Mouse (Mus musculus) thymus, adult 18-20 months (tissue): ENCODE data around the gene Itpkc.
"Not testable (repeated sequence)": the region's sequence is repeated elsewhere in the genome, so short reads cannot be mapped to it uniquely, and the experiment has no call there.

Source experiments
- DNase-seq, 2 experiments: peaks; one replicate each; pipeline ENCODE4 v3.0.0; 2022; ENCODE audit warnings: mixed read lengths in 2 of 2

The Itpkc gene

DNA sequence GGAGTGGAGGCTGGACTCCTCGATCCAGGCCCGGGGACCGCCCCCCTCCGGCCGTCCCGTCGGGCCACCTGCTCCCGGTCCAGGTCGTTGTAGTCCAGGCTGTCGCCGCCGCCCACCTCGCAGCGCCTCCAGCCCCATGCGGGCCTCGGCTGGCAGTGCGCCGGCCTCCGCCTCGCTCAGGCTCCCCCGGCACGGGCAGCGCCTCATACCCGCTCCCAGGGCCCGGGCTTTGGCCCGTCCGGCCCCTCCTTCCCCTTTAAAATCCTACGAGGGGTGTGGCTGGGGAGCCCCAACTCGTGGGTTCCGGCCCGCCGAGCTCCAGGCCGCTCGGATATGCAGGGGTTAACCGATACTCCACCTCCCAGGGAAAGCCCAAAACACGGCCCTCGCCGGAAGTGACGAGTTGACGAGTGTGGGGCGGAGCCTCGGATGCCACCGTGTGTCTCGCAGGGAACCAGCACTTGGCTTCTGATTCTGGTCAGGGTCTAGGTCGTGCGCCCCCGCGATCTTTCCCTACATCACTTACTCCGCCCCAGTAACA, at the start of gene Itpkc:
Gene Itpkc (minus strand): TSS at position 381 of the 541 bp plus-strand sequence.
- DNase-seq: peak; percentile 83 to 86

DNA sequence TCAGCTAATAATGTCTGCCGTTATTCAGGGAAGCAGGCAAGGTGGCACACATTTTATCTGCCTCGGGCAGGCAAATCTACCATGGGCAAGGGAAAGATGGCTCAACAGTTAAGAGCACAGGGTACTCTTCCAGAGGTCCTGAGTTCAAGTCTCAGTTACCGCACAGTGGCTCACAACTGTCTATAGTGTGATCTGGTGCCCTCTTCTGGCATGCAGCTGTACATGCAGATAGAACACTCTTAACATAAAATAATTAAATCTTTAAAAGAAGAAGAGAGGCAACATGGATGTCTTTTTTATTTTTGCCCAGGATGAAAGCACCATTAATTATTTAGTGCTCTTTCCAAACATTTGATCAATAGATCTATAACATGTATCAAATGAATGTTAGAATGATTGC, 48.7 kb upstream of the Itpkc start:
- DNase-seq: no peak

DNA sequence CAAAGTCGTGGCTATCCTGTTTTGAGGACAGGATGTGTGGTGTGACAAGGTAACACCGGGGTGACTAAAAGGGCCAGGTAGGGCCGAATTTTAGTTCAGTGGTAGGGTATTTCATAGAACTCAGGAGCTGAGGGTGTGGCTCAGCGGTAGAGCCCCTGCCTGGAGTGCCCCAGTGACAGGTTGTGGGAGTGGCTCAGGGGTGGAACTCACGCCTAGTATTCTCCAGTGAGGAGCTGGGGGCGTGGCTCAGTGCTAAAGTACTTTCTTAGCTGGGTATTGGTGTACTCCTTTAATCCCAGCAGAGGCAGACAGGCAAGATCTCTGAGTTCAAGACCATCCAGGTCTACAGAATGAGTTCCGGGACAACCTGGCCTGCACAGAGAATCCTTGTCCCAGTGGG, 47.6 kb upstream of the Itpkc start:
- no peak for DNase-seq

DNA sequence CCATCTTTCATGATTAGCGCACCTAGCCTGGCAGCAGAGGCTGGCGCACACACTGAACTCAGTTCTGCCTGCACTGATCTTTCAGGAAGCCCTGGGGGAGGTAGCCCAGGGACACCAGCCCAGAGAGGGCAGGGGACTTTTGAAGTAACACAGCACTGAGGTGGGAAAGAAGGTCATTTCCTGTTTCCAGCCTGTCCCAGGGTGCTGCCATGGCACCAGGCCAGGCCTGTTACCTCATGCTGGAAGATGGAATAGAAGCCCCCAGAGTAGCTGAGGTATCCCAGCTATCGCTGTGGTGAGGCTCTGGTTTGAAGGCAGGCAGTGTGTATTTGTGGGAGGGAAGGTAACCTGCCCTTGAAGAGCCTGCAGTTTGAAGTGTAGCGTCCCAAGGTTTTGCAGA, 46.5 kb upstream of the Itpkc start:
- no peak for DNase-seq

DNA sequence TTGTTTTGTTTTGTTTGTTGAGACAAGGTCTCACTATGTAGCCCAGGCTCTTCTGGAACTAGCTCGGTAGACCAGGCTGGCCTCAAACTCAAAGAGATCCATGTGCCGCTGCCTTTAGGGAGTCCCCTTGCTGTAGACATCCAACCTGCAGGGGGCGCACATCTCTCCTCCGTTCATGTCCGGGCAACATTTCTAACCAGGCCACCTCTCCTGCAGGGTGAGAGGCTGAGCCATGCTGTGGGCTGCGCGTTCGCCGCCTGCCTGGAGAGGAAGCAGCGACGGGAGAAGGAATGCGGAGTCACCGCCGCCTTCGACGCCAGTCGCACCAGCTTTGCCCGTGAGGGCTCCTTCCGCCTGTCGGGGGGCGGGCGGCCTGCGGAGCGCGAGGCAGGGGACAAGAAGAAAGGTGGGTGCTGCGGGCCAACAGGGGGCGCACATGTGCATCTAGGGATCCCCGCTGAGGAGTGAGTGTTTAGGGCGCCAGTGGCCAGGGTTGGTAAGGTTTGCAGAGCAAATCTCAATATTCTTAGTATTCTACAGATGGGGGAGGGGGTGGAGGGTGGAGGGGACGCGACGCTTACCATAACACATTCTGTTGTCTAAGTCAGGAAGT, 45.4 kb upstream of the Itpkc start:
- DNase-seq: no peak

DNA sequence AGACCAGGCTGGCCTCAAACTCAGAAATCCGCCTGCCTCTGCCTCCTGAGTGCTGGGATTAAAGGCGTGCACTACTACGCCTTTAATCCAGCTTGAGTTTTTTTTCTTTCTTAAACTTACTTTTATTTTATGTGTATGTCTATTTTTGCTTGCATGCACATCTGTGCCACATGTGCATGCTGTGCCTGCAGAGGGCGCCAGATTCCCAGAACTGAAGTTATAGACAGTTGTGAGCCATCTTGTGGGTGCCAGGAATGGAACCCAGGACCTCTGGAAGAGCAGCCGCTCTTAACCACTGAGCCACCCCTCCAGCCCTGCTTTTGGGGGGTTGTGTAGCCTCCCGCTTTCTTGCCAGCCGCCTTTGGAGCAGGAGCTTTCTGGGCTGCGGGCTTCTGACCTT, 43.0 kb upstream of the Itpkc start:
- DNase-seq: no peak

DNA sequence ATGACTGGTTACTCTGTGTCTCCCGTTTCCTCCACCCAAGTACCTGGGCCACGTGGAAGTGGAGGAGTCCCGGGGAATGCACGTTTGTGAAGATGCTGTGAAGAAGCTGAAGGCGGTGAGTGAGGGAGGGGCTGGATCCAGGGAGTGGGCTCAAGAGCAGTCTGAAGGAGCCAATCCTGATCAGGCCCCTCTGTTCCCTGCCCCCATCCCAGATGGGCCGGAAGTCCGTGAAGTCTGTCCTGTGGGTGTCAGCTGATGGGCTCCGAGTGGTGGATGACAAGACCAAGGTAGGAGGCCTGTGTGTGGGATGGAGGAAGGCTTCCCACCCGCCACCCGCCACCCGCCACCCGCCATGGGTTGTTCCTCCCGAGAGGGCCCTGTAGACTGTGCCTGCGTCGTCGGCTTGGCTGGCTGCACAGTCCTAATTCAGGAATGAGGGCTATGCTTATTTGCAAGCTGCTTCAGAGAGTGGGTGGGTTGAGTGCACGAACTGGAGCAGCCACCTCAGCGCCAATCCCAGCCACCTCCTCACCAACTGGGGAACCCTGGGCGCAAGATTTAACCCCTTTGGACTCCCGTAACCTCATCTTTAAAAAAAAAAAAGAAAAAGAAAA, 38.2 kb upstream of the Itpkc start:
- no peak for DNase-seq

DNA sequence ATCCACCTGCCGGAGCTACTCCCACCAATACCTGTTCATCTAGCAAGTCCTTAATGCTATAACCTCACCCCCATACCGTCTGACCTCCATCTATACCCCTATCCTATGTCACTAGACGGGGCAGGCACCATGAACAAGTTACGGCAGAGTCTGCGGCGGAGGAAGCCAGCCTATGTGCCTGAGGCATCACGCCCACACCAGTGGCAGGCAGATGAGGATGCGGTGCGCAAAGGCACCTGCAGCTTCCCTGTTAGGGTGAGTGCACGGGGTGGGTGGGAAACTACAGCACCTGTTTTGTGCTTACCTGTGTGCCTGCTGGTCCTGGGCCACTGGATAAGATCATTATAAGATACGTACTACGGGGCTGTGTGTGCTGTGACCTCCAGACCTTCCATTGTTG, 36.3 kb upstream of the Itpkc start:
- no peak for DNase-seq

DNA sequence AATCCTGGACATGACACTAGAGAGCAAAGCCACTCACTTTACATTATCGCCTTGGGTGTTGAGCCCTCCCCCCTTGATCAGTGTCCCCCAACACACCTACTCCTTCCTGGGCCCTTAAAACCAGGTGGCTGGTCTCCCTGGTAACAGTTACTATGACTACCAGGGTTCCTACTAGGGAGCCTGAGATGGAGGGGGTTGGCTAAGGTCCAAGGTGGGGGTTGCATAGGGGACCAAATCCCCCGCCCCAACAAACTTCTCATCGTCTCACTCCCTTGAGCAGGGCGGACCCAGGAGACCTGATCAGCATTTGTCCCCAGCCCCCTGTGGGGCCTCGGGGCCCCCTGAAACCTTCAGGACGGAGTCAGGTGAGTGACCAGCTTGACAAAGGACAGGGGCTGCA, 33.4 kb upstream of the Itpkc start:
- no peak for DNase-seq

DNA sequence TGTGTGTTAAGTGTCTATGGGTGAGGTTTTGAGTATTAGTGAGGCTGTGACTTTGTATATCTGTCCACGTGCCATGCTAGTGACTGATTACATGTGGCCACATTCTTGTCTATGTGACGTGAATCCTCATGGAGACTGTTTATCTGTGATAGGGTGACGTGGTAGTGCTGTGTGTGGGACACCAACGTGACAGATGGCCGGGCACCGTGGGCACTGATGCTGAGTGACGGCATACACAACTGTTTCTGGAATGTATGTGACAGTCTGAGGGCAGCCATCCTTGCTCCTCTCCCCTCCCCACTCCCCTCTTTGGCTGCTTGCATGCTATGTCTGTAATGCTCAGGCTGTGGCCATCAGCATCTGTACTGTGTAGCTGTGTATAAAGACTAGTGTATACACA, 32.4 kb upstream of the Itpkc start:
- no peak for DNase-seq

DNA sequence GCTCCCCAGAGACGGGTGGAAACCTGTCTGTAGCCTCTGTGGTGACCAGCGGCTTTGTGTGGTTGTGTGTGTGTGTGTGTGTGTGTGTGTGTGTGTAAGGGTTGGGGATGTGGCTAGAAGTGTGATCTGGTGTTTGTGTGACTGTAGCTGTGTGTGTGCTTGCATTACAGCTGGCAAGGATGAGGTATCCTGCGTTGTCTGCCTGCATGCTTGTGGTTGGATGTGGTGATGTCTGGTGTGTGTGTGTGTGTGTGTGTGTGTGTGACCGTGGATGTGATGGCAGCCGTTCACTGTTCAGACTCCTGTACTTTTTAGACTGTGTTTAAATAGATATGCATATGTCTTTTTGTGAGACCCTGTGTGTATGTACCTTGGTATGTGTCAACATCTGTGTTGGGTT, 31.3 kb upstream of the Itpkc start:
- DNase-seq: no peak

DNA sequence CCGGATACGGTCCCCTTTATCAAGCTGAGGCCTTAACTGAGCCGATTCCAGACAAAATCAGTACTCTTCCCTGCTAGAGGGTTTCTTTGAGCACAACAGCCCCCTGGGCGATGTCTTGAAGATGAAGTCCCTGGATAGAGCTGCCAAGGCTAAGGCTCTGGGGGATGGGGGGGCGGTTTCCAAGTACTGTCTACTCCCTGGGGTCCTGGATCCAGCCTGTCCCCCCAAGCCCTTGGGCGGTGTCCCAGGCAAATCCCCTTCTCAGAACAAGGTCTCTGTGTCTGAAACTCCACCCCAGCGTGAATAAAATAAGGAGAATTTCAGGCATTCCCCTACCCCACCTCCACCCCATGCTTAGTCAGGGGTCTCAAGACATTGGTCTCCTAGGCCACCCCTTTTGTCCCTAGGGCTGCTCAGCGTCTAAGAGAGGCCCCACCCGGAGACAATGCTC, 30.8 kb upstream of the Itpkc start:
- no peak for DNase-seq

DNA sequence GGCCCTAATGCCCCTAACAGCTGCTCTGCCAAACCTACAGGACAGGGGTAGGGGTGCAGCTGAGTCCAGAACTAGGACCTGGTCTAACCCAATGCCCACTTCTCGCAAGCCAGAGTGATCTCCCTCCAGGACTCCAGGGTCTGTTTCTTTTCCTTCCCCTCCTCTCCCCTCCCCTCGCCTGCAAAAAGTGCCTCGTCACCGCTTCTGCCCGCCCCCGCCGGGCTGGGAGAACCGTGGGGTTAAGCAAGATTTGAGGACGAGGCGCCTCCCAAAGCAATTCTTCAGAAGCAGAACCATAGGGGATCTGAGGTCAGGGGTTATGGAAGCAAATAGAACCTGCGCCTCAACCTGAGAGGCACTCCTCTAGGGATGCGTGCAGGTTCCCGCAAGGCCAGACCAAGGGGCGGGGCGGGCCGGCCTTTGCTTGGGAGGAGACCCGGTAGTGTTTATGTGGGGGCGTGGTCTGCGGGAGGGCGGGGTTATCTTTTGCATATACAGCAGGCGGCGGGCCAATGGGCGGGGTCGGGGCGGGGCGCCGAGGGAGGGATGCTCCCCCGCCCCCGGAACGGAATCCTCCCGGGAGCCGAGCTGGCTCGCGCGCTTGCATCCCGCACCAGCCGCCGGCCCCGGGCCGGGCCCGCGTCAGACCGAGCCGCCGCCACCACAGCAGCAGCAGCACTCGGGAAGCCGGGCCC, 29.9 kb upstream of the Itpkc start, which contains the start of gene Numbl:
Gene Numbl (plus strand): TSS at position 229 of the 695 bp plus-strand sequence.
- peak; percentile 86 to 90 for DNase-seq

DNA sequence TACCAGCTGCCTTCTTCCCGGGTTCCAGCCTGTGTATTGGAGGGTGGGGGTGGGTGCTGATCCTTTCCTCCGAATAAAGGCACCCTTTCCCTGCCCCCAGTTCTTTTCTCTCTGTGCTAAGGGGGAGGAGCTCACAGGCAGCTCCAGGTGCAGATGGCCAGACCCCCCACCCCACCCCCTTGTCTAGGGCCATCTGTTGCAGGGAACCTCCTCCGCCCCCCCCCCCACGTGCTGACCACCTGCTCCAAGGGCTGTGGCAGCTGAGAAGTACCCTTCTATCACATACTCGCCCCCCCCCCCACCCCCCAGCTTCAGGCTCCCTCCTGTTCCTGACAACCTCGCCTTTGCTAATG, 29.4 kb upstream of the Itpkc start:
- DNase-seq: no peak

DNA sequence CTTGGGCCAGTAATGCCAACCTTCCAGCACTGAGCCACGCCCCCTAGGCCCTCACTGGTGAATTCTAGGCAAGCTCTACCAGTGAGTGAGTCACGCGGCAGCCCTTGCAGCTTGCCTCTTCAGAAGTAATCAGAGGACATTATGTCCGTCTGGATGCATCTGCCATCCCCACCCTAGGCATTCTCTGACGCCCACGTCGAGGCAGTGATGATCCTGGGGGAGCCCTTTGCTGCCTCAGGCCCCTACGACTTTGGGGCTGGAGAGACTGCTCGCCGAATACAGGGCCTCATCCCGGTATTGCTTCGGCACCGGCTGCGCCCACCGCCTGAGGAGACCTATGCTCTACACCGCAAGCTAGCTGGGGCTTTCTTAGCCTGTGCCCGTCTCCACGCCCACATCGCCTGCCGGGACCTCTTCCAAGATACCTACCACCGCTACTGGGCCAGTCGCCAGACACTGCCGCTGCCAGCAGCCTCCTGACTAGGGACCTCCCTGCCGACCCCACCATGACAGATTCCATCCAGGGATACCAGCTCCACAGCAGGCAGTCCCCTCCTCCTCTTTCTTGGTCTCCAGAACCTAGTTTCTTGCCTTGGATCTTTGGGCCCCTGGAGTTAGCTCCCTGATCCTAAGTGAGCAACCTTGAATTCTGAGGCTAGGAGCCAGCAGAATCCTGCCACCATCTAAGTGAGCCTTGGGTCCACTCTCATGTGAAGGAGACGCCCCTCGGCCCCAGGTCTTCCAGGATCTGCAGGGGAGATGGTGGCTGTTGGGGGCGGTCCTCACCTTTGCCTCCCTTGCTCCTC, 28.8 kb upstream of the Itpkc start:
- no peak for DNase-seq

DNA sequence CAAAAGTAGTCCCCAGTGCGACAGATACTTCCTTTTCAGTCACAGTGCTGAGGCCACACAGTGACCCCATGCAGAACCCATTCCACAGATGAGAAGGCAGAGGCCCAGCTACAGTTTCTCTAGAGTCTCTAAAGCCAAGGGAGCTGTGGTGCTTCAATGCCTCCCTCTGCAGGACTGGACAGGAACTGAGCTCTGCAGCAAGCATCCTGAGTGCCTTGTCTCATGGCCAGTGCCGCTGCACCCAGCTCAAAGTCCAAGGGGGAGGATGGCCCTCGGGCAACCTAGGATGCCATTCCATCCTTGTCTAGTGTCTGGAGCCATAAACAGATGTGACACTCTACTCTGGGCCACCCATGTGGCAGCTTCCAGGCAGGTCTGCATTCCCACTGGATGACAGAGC, 27.3 kb upstream of the Itpkc start:
- DNase-seq: no peak

DNA sequence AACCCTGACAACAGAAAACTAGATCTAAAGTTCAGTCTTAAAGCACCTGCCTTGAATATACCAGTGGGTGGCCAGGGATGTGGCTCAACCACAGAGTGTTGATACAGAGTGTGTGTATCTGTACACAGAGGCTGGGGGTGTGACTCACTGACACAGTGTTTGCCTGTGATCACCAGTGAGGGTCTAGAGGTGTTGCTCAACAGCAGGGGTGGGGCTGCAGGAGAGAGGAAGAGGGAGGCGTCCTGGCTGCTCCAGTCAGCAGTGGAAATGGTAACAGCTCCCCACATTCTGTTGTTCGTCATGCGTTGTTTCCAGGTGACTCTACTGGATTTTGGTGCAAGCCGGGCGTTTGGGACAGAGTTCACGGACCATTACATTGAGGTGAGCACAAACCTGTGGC, 23.5 kb upstream of the Itpkc start:
- DNase-seq: no peak

DNA sequence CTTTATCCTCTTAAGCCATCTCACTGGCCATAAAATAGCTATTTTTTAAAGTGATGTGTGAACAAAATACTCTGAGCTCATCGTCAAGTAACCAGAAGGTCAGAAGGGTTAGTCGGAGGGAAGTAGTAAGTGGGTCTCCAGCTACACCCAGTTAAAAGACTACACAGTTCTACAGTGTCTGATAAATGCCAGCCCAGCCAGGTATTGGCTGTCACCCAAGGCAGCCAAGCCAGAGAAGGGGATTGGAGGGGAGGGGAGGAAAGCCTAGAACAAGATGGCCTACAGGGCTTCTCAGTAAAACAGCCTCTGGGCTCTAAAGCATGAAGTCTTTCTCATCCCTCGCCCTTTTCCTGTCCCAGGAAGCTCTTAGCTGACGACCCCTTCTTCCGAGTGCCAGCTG, 21.5 kb upstream of the Itpkc start:
- no peak for DNase-seq

DNA sequence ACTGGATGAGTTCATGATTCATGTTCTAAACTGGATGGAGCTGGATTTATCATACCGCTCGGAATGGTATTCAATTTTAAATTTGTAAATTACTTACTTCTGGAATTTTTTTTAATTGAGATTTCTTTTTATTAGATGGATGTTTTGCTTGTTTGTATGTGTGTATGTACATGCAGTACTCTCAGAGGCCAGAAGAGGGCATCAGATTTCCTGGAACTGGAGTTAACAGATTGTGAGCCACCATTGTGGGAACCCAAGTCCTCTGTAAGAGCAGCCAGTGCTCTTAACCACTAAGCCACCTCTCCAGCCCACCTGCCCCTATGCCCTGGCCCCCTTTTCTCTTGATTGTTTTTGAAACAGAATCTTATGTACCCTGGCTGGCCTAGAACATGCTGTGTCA, 20.7 kb upstream of the Itpkc start:
- no peak for DNase-seq

DNA sequence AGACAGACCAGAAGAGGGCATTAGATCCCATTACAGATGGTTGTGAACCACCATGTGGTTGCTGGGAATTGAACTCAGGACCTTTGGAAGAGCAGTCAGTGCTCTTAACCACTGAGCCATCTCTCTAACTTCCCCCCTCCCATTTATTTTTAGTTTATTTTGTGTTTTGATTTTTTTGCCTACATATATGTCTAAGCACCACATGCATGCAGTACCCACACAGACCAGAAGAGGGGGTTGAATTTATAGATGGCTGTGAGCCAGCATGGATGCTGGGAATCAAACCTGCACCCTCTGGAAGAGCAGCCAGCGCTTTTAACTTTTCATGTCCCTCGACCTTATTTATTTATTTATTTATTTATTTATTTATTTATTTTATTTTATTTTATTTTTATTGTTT, 15.6 kb upstream of the Itpkc start:
- DNase-seq: not testable (repeated sequence)

DNA sequence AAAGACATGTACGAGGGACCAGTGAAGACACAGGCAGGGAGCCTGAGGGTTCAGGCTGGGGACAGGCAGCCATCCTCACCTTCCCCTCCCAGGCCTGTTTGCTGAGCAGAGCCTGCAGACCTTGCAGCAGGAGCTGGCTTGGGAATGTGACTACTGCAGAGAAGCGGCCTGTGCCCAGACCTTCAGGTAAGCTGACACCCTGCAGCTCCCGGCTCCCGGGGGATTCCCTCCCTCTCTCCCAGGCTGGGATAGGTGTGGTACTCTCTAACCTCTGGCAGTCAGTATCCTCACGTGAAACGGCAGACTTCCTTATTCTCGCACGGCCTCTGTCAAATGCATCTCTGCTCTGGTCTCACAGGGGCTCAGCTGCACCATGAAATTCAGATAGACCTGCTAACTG, 14.8 kb upstream of the Itpkc start:
- no peak for DNase-seq

DNA sequence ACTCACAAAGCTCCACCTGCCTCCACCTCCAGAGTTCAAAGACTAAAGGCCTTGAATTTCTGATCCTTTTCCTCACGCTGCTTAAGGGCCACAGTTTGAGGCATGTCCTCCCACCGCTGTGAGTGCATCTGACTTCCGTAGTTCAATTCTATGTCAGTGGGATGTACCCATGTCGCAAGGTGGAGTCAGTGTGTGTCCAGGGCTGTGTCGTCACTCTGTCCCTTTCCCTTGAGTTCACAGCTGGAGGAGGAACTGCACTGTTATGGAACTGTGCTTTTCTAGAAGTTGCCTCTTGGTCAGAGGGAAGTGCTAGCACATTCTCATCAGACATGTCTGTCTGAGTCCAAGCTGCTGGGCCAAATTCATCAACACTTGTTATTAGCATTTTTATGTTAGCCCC, 10.1 kb upstream of the Itpkc start:
- DNase-seq: no peak

DNA sequence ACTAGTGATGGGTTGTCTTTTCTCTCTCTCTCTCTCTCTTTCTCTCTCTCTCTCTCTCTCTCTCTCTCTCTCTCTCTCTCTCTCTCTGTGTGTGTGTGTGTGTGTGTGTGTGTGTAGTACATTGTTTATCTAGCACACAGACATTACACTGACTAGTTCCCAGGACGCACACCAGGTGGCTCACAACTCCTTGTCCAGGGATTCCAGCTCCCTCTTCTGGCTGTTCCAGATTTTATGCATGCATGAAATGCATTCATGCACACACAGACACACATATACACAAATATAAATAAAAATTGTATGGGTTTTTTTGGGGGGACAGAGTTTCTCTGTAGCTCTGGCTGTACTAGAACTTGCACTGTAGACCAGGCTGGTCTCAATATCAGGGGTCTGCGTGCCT, 9.1 kb upstream of the Itpkc start:
- DNase-seq: no peak
